Mouse (Mus musculus): ENCODE data around the gene Slc30a1. TPM values are rescaled to one million over a fixed set of nuclear protein-coding genes. Genes with fewer than 3 reads are reported as not detected.

Gene Slc30a1
- polyA plus RNA-seq, 1 experiment from 2014 or later: 2.1 TPM

- Histone ChIP-seq H3K36me3 (ENCODE audit: control insufficient read depth, insufficient read depth, low read length) (no peaks in the 10 kb centered on the region), H3K4me2 (no peak overlapping the region), H3K9ac (ENCODE audit: low read depth, low read length) (no peak overlapping the region), H3K4me3 (ENCODE audit: low read depth, low read length) (no peak overlapping the region), H3K4me1 (ENCODE audit: control insufficient read depth, insufficient read depth, low read length) (peaks cover 16% of the 10 kb centered on the region), H3K9me3 (replicated peaks; ENCODE audit: control insufficient read depth, low read length) (no peaks in the 10 kb centered on the region), H3K27me3 (ENCODE audit: control insufficient read depth, insufficient read depth, low read length) (no peaks in the 10 kb centered on the region), H3K27ac (ENCODE audit: low read depth, low read length) (no peak overlapping the region)
- WGBS (ENCODE audit: insufficient replicate concordance): 67% methylated on average over 7 of the region's 7 CpGs
- no peak for ATAC-seq (replicated peaks; ENCODE audit: insufficient number of reproducible peaks, low FRiP score, low TSS enrichment)
Observed at GRCm38 (mm10) chr1:191875006-191875405, 31.6 kb upstream of the Slc30a1 start.

GRCm38 (mm10) chr1:191875683-191876305 is 30.8 kb upstream of the Slc30a1 start:
- Histone ChIP-seq H3K36me3 (ENCODE audit: control insufficient read depth, insufficient read depth, low read length) (no peaks in the 10 kb centered on the region), H3K9ac (ENCODE audit: low read depth, low read length) (no peak overlapping the region), H3K9me3 (replicated peaks; ENCODE audit: control insufficient read depth, low read length) (no peaks in the 10 kb centered on the region), H3K27me3 (ENCODE audit: control insufficient read depth, insufficient read depth, low read length) (no peaks in the 10 kb centered on the region), H3K4me3 (ENCODE audit: low read depth, low read length) (no peak overlapping the region), H3K4me2 (no peak overlapping the region), H3K27ac (ENCODE audit: low read depth, low read length) (no peak overlapping the region), H3K4me1 (ENCODE audit: control insufficient read depth, insufficient read depth, low read length) (peaks cover 19% of the 10 kb centered on the region)
- WGBS (ENCODE audit: insufficient replicate concordance): 64% methylated on average over 9 of the region's 9 CpGs
- ATAC-seq (replicated peaks; ENCODE audit: insufficient number of reproducible peaks, low FRiP score, low TSS enrichment): peak; percentile 55; the same call in 1 of the 2 replicates

DNA sequence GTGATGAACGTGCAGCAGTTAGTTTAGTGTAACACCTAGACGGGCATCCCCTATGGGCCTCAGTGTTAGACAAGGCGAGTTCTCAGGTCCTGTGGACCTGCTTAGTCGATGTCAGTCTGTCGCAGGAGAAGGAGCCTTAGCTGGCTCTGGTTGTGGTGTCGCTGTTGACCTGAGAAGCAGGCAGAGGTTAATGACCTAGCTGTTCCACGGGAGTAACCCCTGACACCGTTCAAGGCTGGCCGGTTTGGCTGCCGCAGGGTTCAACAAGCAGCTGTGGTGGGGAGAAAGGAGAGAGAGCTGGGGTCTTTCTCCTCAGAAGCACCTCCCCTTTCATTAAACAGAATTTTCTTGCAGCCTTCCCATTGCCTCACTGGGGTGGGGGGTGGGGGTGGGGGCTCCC is 28.9 kb upstream of the Slc30a1 start:
- no peak overlapping the region for H3K9ac ChIP-seq (ENCODE audit: low read depth, low read length)
- no peak for ATAC-seq (replicated peaks; ENCODE audit: insufficient number of reproducible peaks, low FRiP score, low TSS enrichment)
- H3K36me3 ChIP-seq (ENCODE audit: control insufficient read depth, insufficient read depth, low read length): no peaks in the 10 kb centered on the region
- H3K4me3 ChIP-seq (ENCODE audit: low read depth, low read length): no peak overlapping the region
- peaks cover 36% of the 10 kb centered on the region for H3K4me1 ChIP-seq (ENCODE audit: control insufficient read depth, insufficient read depth, low read length)
- 0 out of 2 replicates have a peak overlapping the region, but pooled peaks have one; percentile 35 for H3K27ac ChIP-seq (ENCODE audit: low read depth, low read length)
- 70% methylated on average over 10 of the region's 10 CpGs for WGBS (ENCODE audit: insufficient replicate concordance)
- no peaks in the 10 kb centered on the region for H3K27me3 ChIP-seq (ENCODE audit: control insufficient read depth, insufficient read depth, low read length)
- H3K9me3 ChIP-seq (replicated peaks; ENCODE audit: control insufficient read depth, low read length): no peaks in the 10 kb centered on the region
- H3K4me2 ChIP-seq: no peak overlapping the region

- Histone ChIP-seq H3K27me3 (ENCODE audit: control insufficient read depth, insufficient read depth, low read length) (no peaks in the 10 kb centered on the region), H3K9ac (ENCODE audit: low read depth, low read length) (no peak overlapping the region), H3K4me1 (ENCODE audit: control insufficient read depth, insufficient read depth, low read length) (peaks cover 36% of the 10 kb centered on the region), H3K4me3 (ENCODE audit: low read depth, low read length) (no peak overlapping the region), H3K4me2 (no peak overlapping the region), H3K27ac (ENCODE audit: low read depth, low read length) (peak overlapping the region; percentile 35; the same call in 1 of the 2 replicates), H3K9me3 (replicated peaks; ENCODE audit: control insufficient read depth, low read length) (no peaks in the 10 kb centered on the region), H3K36me3 (ENCODE audit: control insufficient read depth, insufficient read depth, low read length) (no peaks in the 10 kb centered on the region)
- WGBS (ENCODE audit: insufficient replicate concordance): 51% methylated on average over 4 of the region's 4 CpGs
- ATAC-seq (replicated peaks; ENCODE audit: insufficient number of reproducible peaks, low FRiP score, low TSS enrichment): no peak
Observed at GRCm38 (mm10) chr1:191878518-191878921, 28.0 kb upstream of the Slc30a1 start.

- WGBS (ENCODE audit: insufficient replicate concordance): 59% methylated on average over 3 of the region's 3 CpGs
- H3K4me1 ChIP-seq (ENCODE audit: control insufficient read depth, insufficient read depth, low read length): peaks cover 37% of the 10 kb centered on the region
- H3K4me3 ChIP-seq (ENCODE audit: low read depth, low read length): no peak overlapping the region
- H3K36me3 ChIP-seq (ENCODE audit: control insufficient read depth, insufficient read depth, low read length): no peaks in the 10 kb centered on the region
- no peaks in the 10 kb centered on the region for H3K27me3 ChIP-seq (ENCODE audit: control insufficient read depth, insufficient read depth, low read length)
- H3K9ac ChIP-seq (ENCODE audit: low read depth, low read length): no peak overlapping the region
- peak overlapping the region; percentile 55 for H3K27ac ChIP-seq (ENCODE audit: low read depth, low read length)
- ATAC-seq (replicated peaks; ENCODE audit: insufficient number of reproducible peaks, low FRiP score, low TSS enrichment): peak; percentile 47; the same call in 1 of the 2 replicates
- H3K4me2 ChIP-seq: no peak overlapping the region
- H3K9me3 ChIP-seq (replicated peaks; ENCODE audit: control insufficient read depth, low read length): no peaks in the 10 kb centered on the region
Observed at GRCm38 (mm10) chr1:191880247-191880646, 26.3 kb upstream of the Slc30a1 start.

DNA sequence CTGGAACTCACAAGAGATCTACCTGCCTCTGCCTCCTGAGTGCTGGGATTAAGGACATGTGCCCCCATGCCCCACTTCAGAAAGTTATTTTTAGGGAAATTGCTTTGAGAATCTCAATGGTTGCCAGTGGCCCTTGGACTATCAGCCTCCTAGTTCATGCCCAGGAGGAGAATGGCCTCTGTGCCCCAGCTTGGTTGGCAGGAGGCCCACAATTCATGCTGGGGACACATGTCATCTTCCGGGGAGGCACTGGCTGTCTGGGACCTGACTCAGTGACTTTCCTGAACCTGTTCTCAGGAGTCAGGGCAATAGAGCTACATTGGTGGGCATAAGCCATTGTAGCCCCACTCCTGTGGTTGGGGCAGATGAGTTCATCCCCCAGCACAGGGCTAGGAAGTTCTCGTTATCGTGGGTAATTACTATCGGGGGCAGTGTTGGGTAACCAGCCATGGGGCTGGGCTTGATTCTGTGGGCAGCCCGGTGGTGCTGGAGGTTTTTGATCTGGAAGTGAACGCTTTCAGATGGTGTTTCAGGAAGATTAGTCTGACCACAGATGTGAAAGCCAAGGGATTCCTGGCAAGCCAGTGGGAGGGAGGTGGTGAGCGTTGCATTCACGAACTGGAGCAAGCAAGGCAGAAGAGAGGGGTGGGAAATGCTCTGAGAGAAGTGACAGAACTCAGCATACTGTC is 25.5 kb upstream of the Slc30a1 start:
- H3K4me2 ChIP-seq: no peak overlapping the region

DNA sequence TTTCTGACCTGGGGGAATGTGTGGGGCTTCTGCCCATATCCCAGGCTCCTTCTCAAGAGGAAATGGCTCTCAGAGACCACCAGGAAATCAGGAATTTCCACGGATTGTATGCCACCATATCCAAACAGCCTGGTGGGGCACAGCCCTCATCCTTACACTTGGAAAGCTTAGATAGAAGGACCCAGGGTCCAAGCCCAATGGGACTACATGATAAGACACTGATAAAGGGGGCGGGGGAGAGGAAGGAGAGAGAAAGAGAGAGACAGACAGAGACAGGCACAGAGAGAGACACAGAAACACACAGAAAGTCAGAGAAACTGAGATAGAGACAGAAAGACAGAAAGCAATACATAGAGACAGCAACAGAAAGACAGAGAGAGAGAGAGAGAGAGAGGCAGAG is 24.9 kb upstream of the Slc30a1 start:
- Histone ChIP-seq H3K27me3 (ENCODE audit: control insufficient read depth, insufficient read depth, low read length) (no peaks in the 10 kb centered on the region), H3K4me1 (ENCODE audit: control insufficient read depth, insufficient read depth, low read length) (peaks cover 37% of the 10 kb centered on the region), H3K27ac (ENCODE audit: low read depth, low read length) (peak overlapping the region; percentile 69), H3K9ac (ENCODE audit: low read depth, low read length) (no peak overlapping the region), H3K4me3 (ENCODE audit: low read depth, low read length) (no peak overlapping the region), H3K4me2 (peak overlapping the region; percentile 11; the same call in 1 of the 2 replicates), H3K9me3 (replicated peaks; ENCODE audit: control insufficient read depth, low read length) (no peaks in the 10 kb centered on the region), H3K36me3 (ENCODE audit: control insufficient read depth, insufficient read depth, low read length) (no peaks in the 10 kb centered on the region)
- WGBS (ENCODE audit: insufficient replicate concordance): 20% methylated on average over 2 of the region's 2 CpGs
- ATAC-seq (replicated peaks; ENCODE audit: insufficient number of reproducible peaks, low FRiP score, low TSS enrichment): no peak

More for the DNA sequence above, 25.5 kb upstream of the Slc30a1 start:
- no peaks in the 10 kb centered on the region for H3K27me3 ChIP-seq (ENCODE audit: control insufficient read depth, insufficient read depth, low read length)
- peak overlapping the region; percentile 55 for H3K27ac ChIP-seq (ENCODE audit: low read depth, low read length)
- H3K4me1 ChIP-seq (ENCODE audit: control insufficient read depth, insufficient read depth, low read length): peaks cover 37% of the 10 kb centered on the region
- H3K4me3 ChIP-seq (ENCODE audit: low read depth, low read length): no peak overlapping the region
- no peak for ATAC-seq (replicated peaks; ENCODE audit: insufficient number of reproducible peaks, low FRiP score, low TSS enrichment)
- H3K36me3 ChIP-seq (ENCODE audit: control insufficient read depth, insufficient read depth, low read length): no peaks in the 10 kb centered on the region
- 51% methylated on average over 8 of the region's 8 CpGs for WGBS (ENCODE audit: insufficient replicate concordance)
- no peaks in the 10 kb centered on the region for H3K9me3 ChIP-seq (replicated peaks; ENCODE audit: control insufficient read depth, low read length)
- peak overlapping the region; percentile 4; the same call in 1 of the 2 replicates for H3K9ac ChIP-seq (ENCODE audit: low read depth, low read length)

DNA sequence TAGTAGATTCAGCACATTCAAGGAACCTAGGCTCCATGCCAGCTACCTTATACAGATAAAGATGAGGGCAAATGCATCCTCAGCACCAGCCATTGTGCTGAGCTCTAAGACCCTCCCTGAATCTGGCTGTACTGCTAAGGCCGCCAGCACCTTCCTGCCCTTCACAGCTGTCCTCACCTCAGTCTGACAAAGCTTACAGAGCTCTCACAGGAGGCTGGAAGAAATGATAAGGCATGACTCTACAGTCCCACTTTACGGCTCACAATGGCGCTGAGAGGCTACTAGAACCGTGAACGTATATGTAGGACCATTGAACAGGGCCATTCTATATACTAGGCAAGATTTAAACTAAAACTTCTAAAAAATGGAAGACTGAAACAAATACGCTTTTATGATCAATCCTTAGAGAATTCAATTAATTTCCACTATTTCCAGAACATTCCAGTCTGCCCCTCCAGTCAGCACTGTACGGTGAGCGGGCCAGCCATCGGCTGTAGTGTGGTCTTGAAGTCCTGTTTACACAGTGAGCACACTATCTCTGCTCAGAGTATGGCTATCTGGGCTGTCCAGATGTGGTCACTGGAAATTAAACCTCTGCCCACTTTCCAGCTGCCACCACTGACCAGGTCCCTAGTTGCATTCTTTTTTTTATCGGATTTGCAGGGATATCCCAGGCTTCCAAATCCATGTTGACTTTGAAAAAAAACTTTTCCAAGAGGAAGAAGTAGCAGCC is 23.9 kb upstream of the Slc30a1 start:
- H3K4me1 ChIP-seq (ENCODE audit: control insufficient read depth, insufficient read depth, low read length): peaks cover 35% of the 10 kb centered on the region
- H3K36me3 ChIP-seq (ENCODE audit: control insufficient read depth, insufficient read depth, low read length): no peaks in the 10 kb centered on the region
- no peaks in the 10 kb centered on the region for H3K9me3 ChIP-seq (replicated peaks; ENCODE audit: control insufficient read depth, low read length)
- H3K27me3 ChIP-seq (ENCODE audit: control insufficient read depth, insufficient read depth, low read length): no peaks in the 10 kb centered on the region
- H3K27ac ChIP-seq (ENCODE audit: low read depth, low read length): peak overlapping the region; percentile 69
- H3K9ac ChIP-seq (ENCODE audit: low read depth, low read length): no peak overlapping the region
- ATAC-seq (replicated peaks; ENCODE audit: insufficient number of reproducible peaks, low FRiP score, low TSS enrichment): peak; percentile 88
- H3K4me3 ChIP-seq (ENCODE audit: low read depth, low read length): no peak overlapping the region
- WGBS (ENCODE audit: insufficient replicate concordance): 39% methylated on average over 10 of the region's 10 CpGs
- H3K4me2 ChIP-seq: no peak overlapping the region

Measured in heart, embryonic 11.5 days (tissue).